ENCODE assay signal across 30 mouse cellular contexts in the genomic region with DNA sequence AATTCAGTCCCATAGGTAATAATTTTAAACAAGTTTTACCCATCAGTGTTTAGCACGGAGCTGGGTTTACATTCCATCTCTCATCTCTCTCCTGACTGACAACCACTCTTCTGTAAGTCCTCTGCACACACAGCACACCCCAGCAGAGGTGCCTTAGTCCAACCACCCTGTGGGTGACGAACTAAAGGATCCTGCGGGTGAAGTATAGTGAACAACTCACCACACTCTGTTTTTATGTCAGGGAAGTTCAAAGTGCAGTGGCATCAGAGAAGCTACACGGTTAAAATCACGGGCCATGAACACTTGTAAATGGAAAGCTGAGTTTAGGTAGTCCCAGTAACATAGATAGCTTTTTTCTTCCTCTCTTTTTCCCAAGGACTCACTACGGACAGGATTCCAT.
A peak's percentile ranks its signal among the peaks of the same experiment; 100 is the strongest.
DNase-seq lines count a peak whose midpoint lies in the region; ATAC-seq and TF ChIP-seq lines count a peak whose summit lies in the region.
"Had no signal": no experiment of that assay in that cellular context is flagged by ENCODE, and none has a peak within 500 bp of the region (broad histone marks: within the 10 kb centered on the region; RNA-seq: fewer than 3 reads in every experiment).

No protein-coding gene starts in this region.

- ATAC-seq in intestine, embryonic 16.5 days, result peak; percentile 76
- ATAC-seq in erythroblast, adult 5-6 weeks (replicated peaks; ENCODE audit: low FRiP score, poor library complexity, severe bottlenecking), result no peak
- ATAC-seq: forebrain, embryonic 13.5 days had no signal

- WGBS in intestine, embryonic 16.5 days, result 57% methylated on average over 6 of the region's 6 CpGs

- TF ChIP-seq CTCF in gastrocnemius, adult 2 months (IDR thresholded peaks at IDR 0.05), result no peak

- H3K4me2 ChIP-seq in intestine, embryonic 16.5 days (ENCODE audit: low read depth, low read length), result no peak overlapping the region
- H3K4me2 ChIP-seq: forebrain, embryonic 13.5 days; heart, embryonic 11.5 days; hindbrain, embryonic 13.5 days; limb, embryonic 13.5 days; liver, embryonic 11.5 days; lung, embryonic 15.5 days; midbrain, embryonic 12.5 days; neural tube, embryonic 13.5 days; stomach, embryonic 15.5 days had no signal

- H3K4me3 ChIP-seq in gastrocnemius, adult 2 months, result no peak overlapping the region
- no peak overlapping the region for H3K4me3 ChIP-seq in intestine, embryonic 16.5 days (ENCODE audit: low read length)
- H3K4me3 ChIP-seq: forebrain, embryonic 13.5 days; hindbrain, embryonic 13.5 days; layer of hippocampus, adult 2 months; limb, embryonic 13.5 days; lung, embryonic 15.5 days; midbrain, embryonic 12.5 days; myocyte; neural tube, embryonic 13.5 days; stomach, embryonic 15.5 days had no signal

- H3K4me1 ChIP-seq in intestine, embryonic 16.5 days (ENCODE audit: control insufficient read depth, insufficient read depth, low read length), result no peaks in the 10 kb centered on the region
- H3K4me1 ChIP-seq: lung, embryonic 15.5 days; neural tube, embryonic 13.5 days; stomach, embryonic 15.5 days had no signal

- H3K9ac ChIP-seq in intestine, embryonic 16.5 days (ENCODE audit: low read depth, low read length), result no peak overlapping the region
- H3K9ac ChIP-seq: forebrain, embryonic 13.5 days; hindbrain, embryonic 13.5 days; limb, embryonic 13.5 days; lung, embryonic 15.5 days; midbrain, embryonic 12.5 days; neural tube, embryonic 13.5 days; stomach, embryonic 15.5 days had no signal

- H3K27me3 ChIP-seq in intestine, embryonic 16.5 days (replicated peaks; ENCODE audit: control insufficient read depth, insufficient read depth, low read length), result no peaks in the 10 kb centered on the region
- H3K27me3 ChIP-seq: CH12.LX; forebrain, embryonic 13.5 days; hindbrain, embryonic 13.5 days; limb, embryonic 13.5 days; lung, embryonic 15.5 days; midbrain, embryonic 12.5 days; neural tube, embryonic 13.5 days; stomach, embryonic 15.5 days had no signal

- no peak for DNase-seq in gastrocnemius, adult 2 months
- DNase-seq in gastrocnemius, postnatal 4 days (ENCODE audit: low spot score in 2 of 2), result no peak
- peak; percentile 53 to 61 for DNase-seq in CD8-positive naive resting alpha-beta T cell, adult 2 months (ENCODE audit: low read depth in 2 of 2, low spot score in 2 of 2)
- DNase-seq in thymus, postnatal 0 days (ENCODE audit: low spot score), result peak; percentile 31
- DNase-seq in cerebellum, postnatal 25 days, result no peak
- DNase-seq in lung, postnatal 36 days, result no peak
- DNase-seq: adrenal gland, postnatal 10 days; cerebellum, adult 11-12 months; cerebellum, adult 9-11 months; gastrocnemius, postnatal 14 days; heart, adult 18-20 months; heart, postnatal 36 days; kidney, adult 8-10 months; kidney, postnatal 25 days; retina, postnatal 1 day; right cerebral cortex, postnatal 14 days had no signal

- H3K9me3 ChIP-seq in intestine, embryonic 16.5 days (ENCODE audit: control insufficient read depth, low read length), result no peaks in the 10 kb centered on the region
- H3K9me3 ChIP-seq: forebrain, embryonic 13.5 days; hindbrain, embryonic 13.5 days; limb, embryonic 13.5 days; lung, embryonic 15.5 days; midbrain, embryonic 12.5 days; neural tube, embryonic 13.5 days; stomach, embryonic 15.5 days had no signal

- intact Hi-C loops in gastrocnemius, adult 2 months (cut with DNase I), result loop anchor here (5.0 kb wide), 3 partner anchors 66 to 154 kb away; no protein-coding TSS in a partner anchor

- H3K36me3 ChIP-seq in intestine, embryonic 16.5 days (ENCODE audit: control insufficient read depth, insufficient read depth, low read length), result no peaks in the 10 kb centered on the region
- H3K36me3 ChIP-seq: hindbrain, embryonic 13.5 days; limb, embryonic 13.5 days; lung, embryonic 15.5 days; midbrain, embryonic 12.5 days; neural tube, embryonic 13.5 days; stomach, embryonic 15.5 days had no signal

- H3K27ac ChIP-seq in gastrocnemius, adult 2 months, result peak overlapping the region; percentile 83; the same call in 1 of the 2 replicates
- H3K27ac ChIP-seq in intestine, embryonic 16.5 days (ENCODE audit: low read length), result no peak overlapping the region
- H3K27ac ChIP-seq: forebrain, embryonic 13.5 days; hindbrain, embryonic 13.5 days; layer of hippocampus, adult 2 months; limb, embryonic 13.5 days; lung, embryonic 15.5 days; midbrain, embryonic 12.5 days; neural tube, embryonic 13.5 days; stomach, embryonic 15.5 days had no signal

Comparison
In these comparisons a context has a peak if more than half of its experiments do, and no peak if none do; other contexts are left out.
1. DNase-seq: peak in CD8-positive naive resting alpha-beta T cell, adult 2 months (2 of 2) and thymus, postnatal 0 days (single experiment); none in gastrocnemius, adult 2 months (single experiment), gastrocnemius, postnatal 4 days (0 of 2), cerebellum, postnatal 25 days (0 of 2) and lung, postnatal 36 days (single experiment).